Mouse (Mus musculus): ENCODE data around the gene Nmt1.

Nmt1 gene

GRCm38 (mm10) chr11:103073671-103074070 lies 45.7 kb downstream of the Nmt1 start:
- ATAC-seq (ENCODE audit: insufficient number of reproducible peaks, low FRiP score, low TSS enrichment) = no peak

DNA sequence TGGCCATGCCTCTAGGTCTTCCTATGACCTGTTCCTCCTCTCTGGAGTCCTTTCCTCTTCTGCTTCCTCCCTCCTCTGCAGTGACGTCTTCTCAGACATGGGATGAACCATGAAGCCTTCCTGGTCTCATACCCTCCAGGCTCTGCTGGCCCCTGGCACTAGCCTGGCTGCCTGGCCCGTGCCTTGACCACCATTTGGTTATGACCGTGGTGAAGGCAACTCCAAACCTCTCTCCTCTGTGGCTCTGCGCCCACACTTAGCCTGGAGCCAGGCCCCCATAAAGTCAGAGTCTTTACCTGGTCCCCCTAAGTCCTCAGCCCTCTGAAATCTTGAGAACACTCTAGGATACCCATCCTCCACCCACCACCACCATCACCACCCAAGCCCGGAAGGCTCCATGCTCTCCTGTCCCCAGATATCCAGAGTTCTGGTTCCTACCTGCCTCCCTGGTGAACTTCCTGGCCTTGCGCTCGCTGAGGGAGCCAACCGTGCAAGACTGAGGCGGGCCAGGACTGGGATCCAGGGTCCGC lies 46.2 kb downstream of the Nmt1 start:
- no peak for ATAC-seq (ENCODE audit: insufficient number of reproducible peaks, low FRiP score, low TSS enrichment)

DNA sequence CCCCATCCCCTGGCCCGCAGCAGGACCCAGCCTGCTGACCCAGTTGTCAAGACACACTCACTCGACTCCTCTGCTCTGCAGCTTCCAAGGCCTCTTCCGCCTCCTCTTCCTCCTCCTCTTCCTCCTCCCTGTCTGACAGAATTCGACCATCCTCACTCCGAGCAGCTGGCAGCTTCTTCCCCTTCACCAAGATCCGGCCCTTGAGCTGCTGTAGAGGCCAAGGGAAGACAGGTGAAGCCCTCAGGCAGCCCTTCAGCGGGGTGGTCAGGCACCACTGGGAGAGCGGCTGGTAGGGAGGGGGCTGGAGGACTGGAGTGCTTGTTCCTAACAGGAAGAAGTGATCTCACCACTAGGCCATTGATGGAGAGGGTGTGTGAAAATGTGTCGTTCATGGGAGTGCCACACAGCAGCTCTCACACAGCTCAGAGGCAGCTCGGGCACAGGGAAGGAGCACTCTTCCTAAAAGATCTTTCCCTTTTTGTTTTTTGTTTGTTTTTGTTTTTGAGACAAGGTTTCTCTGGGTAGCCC lies 46.9 kb downstream of the Nmt1 start:
- ATAC-seq (ENCODE audit: insufficient number of reproducible peaks, low FRiP score, low TSS enrichment) = no peak

DNA sequence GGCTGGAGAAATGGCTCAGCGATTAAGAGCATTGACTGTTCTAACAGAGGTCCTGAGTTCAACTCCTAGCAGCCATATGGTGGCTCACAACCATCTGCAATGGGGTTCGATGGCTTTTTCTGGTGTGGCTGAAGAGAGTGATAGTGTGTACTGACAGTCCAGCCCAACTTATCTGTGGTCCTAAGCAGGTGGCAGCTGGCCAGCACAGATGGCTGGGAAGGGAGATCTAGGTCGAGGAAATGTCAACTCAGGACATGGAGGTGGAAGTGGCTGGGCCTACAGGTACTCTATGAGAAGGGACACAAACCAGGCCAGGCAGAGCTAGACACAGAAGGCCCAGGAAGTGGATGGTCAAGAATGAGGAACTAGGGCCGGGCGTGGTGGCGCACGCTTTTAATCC lies 48.0 kb downstream of the Nmt1 start:
- ATAC-seq (ENCODE audit: insufficient number of reproducible peaks, low FRiP score, low TSS enrichment) = no peak

DNA sequence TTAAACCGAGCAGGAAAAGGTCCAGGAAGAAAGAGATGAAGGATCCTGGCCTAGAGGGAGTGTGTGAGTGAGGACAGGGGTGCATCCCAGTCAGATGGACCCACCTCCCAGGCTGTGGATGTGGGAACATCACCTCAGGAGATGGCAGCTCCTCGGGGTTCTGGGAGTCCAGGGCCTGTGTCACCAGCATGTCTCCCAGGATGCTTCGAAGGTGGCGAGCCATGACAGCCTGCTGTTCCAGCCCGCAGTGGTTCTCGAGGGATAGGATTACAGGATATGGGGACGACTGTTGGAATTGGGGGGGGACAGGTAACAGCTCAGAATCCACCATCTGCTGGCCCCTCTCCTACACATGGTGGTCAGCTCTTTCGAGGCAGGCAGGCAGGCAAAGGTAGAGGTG lies 48.6 kb downstream of the Nmt1 start:
- ATAC-seq (ENCODE audit: insufficient number of reproducible peaks, low FRiP score, low TSS enrichment) = no peak

DNA sequence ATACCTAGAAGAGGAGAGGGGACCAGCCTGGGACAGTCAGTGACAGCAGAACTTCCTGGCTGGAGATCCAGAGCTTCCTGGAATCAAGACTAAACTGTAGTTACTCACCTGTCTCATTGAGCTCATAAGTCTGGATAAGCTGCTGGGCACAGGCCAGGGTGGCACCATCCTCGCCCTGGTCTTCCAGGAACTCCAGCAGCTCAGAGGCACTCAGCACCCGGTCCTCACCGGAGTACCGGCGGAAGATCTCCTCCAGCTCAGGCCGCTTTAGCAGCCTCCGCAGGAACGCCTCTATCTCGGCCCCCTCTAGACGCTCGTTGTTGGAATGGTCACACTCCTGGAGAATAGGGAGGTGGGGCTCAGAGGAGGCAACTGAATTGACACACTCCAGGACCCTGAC lies 50.1 kb downstream of the Nmt1 start:
- no peak for ATAC-seq (ENCODE audit: insufficient number of reproducible peaks, low FRiP score, low TSS enrichment)

DNA sequence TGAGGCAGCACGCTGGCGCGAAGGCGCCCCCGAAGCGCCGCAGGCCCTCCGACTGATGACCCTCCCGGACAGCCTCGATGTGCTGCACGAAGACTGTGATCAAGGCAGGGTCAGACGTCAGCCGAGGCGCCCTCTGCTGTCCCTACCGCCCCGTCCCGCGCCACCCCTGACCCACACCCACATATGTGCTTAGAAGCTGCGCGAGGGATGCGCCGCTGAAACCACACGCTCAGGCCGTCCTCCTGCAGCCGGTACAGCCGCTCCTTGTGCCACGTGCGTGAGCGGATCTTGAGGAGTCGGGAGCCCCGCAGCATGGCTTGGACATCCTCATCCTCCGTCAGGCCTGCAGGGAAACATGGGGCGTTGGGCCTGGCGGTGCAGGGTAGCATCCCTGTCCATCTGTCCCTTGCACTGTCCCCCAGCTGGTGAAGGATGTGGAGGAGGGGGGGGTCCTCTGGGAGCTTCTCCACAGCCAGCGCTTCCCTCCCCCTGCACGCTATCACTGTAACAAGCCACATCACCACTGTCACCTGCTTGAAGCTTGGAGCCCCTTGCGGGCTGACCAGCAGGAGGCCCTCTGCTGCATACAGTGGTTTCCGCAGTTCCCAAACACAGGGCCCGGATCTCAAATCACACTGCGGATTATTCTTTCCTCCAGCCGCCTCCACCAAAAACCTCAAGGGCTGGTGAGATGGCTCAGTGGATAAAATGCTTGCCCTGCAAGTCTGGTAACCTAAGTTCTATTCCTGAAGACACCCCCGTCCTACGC lies 52.5 kb downstream of the Nmt1 start:
- peak; percentile 20; the same call in 1 of the 2 replicates for ATAC-seq (ENCODE audit: insufficient number of reproducible peaks, low FRiP score, low TSS enrichment)

- ATAC-seq (ENCODE audit: insufficient number of reproducible peaks, low FRiP score, low TSS enrichment) = no peak
Measured at GRCm38 (mm10) chr11:103081631-103082030, 53.6 kb downstream of the Nmt1 start.

- no peak for ATAC-seq (ENCODE audit: insufficient number of reproducible peaks, low FRiP score, low TSS enrichment)
Measured at GRCm38 (mm10) chr11:103093306-103093705, 65.3 kb downstream of the Nmt1 start.

DNA sequence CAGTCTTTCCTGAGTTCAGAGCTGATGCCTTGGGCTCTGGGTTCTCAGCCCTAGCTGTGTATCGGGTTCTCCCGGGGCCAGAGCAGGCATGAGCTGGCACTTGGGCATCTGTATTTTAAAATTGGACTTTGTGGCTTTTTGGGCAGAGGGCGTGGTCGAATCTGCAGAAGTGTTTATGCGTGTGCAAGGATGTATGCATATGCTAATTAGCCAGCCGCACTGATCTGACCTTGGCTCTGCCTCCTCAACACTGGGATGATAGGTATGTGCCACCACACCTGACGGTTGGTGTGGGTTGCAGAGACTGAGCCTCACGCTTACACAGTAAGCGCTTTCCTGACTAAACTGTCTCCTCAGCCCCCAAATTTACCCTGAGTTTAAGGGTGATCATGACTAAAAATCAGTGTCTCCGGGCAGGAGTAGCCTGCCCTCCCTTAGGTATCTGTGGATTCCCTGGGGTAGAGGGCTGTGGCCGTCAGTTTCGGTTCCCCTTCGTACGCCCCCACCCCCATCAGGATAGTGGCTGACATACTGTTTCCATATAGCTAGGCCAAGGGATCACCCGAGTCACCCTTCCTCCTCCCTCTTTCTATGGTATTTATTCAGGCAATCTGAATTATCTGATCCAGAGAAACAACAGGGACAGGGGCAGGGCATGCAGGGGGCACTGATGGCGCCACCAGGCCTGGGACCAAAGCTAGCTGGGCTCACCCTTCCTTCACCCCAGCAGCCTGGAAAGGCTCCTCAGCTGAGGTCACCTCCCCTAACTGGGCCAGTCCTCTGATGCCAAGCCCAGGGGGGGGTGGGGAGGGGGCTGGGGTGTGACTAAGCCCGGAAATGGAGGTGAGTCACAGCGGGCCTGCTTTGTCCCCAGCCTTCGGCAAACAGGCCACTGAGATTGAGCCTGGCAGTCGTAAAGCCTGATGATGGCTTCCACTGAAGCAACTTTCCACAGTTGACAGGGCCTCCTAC lies 66.2 kb downstream of the Nmt1 start:
- no peak for ATAC-seq (ENCODE audit: insufficient number of reproducible peaks, low FRiP score, low TSS enrichment)

- ATAC-seq (ENCODE audit: insufficient number of reproducible peaks, low FRiP score, low TSS enrichment) = no peak
Measured at GRCm38 (mm10) chr11:103095107-103095670, 67.2 kb downstream of the Nmt1 start.

DNA sequence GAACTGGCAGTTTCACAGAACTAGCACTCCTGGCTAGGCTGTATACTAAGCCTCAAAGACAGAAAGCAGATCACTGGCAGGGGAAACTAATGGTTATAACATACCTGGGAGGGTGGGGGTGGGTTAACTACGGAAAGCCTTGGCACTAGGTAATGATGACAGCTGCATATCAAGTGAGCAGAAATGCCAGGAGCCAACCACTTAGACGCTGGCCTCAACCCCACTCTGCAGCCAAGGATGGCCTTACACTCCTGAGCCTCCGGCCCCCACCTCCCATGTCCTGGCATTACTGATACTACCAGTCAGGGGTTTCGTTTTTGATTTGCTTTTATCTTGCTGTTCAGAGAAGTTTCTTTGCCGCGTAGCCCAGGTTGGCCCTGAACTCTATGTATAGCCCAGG lies 67.8 kb downstream of the Nmt1 start:
- ATAC-seq (ENCODE audit: insufficient number of reproducible peaks, low FRiP score, low TSS enrichment) = no peak

- ATAC-seq (ENCODE audit: insufficient number of reproducible peaks, low FRiP score, low TSS enrichment) = no peak
Measured at GRCm38 (mm10) chr11:103096979-103097894, 69.2 kb downstream of the Nmt1 start.

- ATAC-seq (ENCODE audit: insufficient number of reproducible peaks, low FRiP score, low TSS enrichment) = no peak
Measured at GRCm38 (mm10) chr11:103098531-103099190, 70.7 kb downstream of the Nmt1 start.

DNA sequence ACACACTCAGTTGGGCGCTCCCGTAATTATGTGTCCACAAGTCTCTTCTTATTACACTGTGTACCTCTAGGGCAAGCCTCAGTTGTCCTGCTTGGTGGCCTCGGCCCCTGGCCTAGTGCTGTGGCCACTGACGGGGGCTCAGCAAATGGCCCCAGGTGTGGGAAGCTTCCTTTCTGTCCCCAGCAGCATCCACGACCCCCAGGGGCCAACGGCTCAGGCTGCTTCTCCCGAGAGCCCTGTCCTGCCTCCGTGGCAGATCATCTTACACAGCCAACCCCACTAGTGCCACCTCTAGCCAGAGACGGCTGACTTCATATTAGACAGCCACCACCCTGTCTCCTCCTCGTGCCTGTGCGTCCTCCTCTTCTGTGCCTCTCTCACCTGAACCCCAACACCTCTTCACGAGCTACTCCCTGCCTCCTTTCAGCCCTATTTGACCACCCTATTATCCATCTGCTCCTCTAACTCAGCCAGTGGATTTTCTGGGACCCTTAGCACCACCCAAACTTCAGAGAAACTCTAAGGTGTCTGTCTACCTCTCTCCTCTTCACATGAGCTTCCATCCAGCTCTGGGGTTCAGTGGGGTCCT lies 71.5 kb downstream of the Nmt1 start:
- no peak for ATAC-seq (ENCODE audit: insufficient number of reproducible peaks, low FRiP score, low TSS enrichment)

- no peak for ATAC-seq (ENCODE audit: insufficient number of reproducible peaks, low FRiP score, low TSS enrichment)
Measured at GRCm38 (mm10) chr11:103100361-103100760, 72.4 kb downstream of the Nmt1 start.

- no peak for ATAC-seq (ENCODE audit: insufficient number of reproducible peaks, low FRiP score, low TSS enrichment)
Measured at GRCm38 (mm10) chr11:103101481-103101865, 73.5 kb downstream of the Nmt1 start, which contains the start of the genes Plcd3 and Acbd4. Plcd3 (minus strand) TSS chr11:103101658. Acbd4 (plus strand) TSS chr11:103101682.

GRCm38 (mm10) chr11:103101866-103102501 lies 74.0 kb downstream of the Nmt1 start:
- ATAC-seq (ENCODE audit: insufficient number of reproducible peaks, low FRiP score, low TSS enrichment) = peak; percentile 26; the same call in 1 of the 2 replicates
